Mouse (Mus musculus) lung, postnatal 0 days (tissue): ENCODE measurements at regions not wholly inside any gene's neighbourhood (a gene's known extent, or its start where the extent isn't known, plus 50 kb on each side); places are given as distances from the start of the nearest gene placed in this dataset.

Source experiments
- ATAC-seq: fragments of 200-750 bp; cut with Nextera tagmentation; 2 replicates; pipeline ENCODE4 v1.8.0; 2017; ENCODE audit warnings: moderate library complexity
- DNase-seq: peaks from one replicate; pipeline ENCODE4 v3.0.0-alpha.2; 2016; ENCODE audit warnings: low spot score
- H3K27ac ChIP-seq: fragments of 300-500 bp; sonication (generic); 2 replicates; pipeline ENCODE4 v1.5.1; 2014; ENCODE audit warnings: antibody characterized with exemption, mild to moderate bottlenecking, low read length, mixed read lengths
- H3K27me3 ChIP-seq: fragments of 300-500 bp; sonication (generic); replicated peaks from 2 replicates; pipeline ENCODE4 v1.6.1; 2014; ENCODE audit warnings: low read length, mixed read lengths; ENCODE audit not compliant: insufficient read depth
- H3K36me3 ChIP-seq: fragments of 300-500 bp; sonication (generic); 2 replicates; pipeline ENCODE4 v1.6.1; 2014; ENCODE audit warnings: low read length, mixed read lengths; ENCODE audit not compliant: insufficient read depth
- H3K4me1 ChIP-seq: fragments of 300-500 bp; sonication (generic); 2 replicates; pipeline ENCODE4 v1.6.1; 2014; ENCODE audit warnings: antibody characterized with exemption, low read depth, low read length, mixed read lengths; ENCODE audit not compliant: insufficient read depth
- H3K4me2 ChIP-seq: fragments of 300-500 bp; sonication (generic); replicated peaks from 2 replicates; pipeline ENCODE4 v1.6.1; 2014; ENCODE audit warnings: low read depth, mild to moderate bottlenecking, low read length, moderate library complexity, mixed read lengths
- H3K4me3 ChIP-seq: fragments of 300-500 bp; sonication (generic); 2 replicates; pipeline ENCODE4 v1.5.1; 2014; ENCODE audit warnings: low read depth, low read length
- H3K9ac ChIP-seq: fragments of 300-500 bp; sonication (generic); replicated peaks from 2 replicates; pipeline ENCODE4 v1.6.1; 2014; ENCODE audit warnings: low read depth, mild to moderate bottlenecking
- H3K9me3 ChIP-seq: fragments of 300-500 bp; sonication (generic); 2 replicates; pipeline ENCODE4 v1.6.1; 2016; ENCODE audit warnings: low read length, mixed read lengths
- CTCF ChIP-seq: IDR thresholded peaks from 2 replicates; pipeline ENCODE4 v1.5.1; 2016; ENCODE audit warnings: antibody characterized with exemption, mild to moderate bottlenecking
- EP300 ChIP-seq: IDR thresholded peaks from 2 replicates; pipeline ENCODE4 v1.6.1; 2016; ENCODE audit warnings: antibody characterized with exemption, mild to moderate bottlenecking, control low read depth
- WGBS: fragments of 180-500 bp; shearing (Covaris S2); extraction: QIAGEN DNeasy Blood & Tissue Kit; methylation state at CpG from one replicate; pipeline ENCODE4 v1.1.7; 2014; 5-methylcytosine and 5-hydroxymethylcytosine counted together

GRCm38 (mm10) chr9:113309707-113310574, 398.1 kb downstream of the Pdcd6ip start:
- H3K4me1 ChIP-seq = no peaks in the 10 kb centered on the region
- DNase-seq (peak; percentile 63), ATAC-seq (peak; percentile 53)
- H3K4me3 ChIP-seq = no peak overlapping the region
- no peak overlapping the region for H3K4me2 ChIP-seq
- H3K27me3 ChIP-seq = no peaks in the 10 kb centered on the region
- TF ChIP-seq EP300 (no peak), CTCF (no peak)
- no peak overlapping the region for H3K9ac ChIP-seq
- no peak overlapping the region for H3K27ac ChIP-seq
- no peaks in the 10 kb centered on the region for H3K36me3 ChIP-seq
- H3K9me3 ChIP-seq = no peaks in the 10 kb centered on the region
- WGBS = 61% methylated on average over 7 of the region's 7 CpGs

GRCm38 (mm10) chr9:113305761-113306160, 402.3 kb downstream of the Pdcd6ip start:
- no peaks in the 10 kb centered on the region for H3K36me3 ChIP-seq

GRCm38 (mm10) chr9:113302429-113302828, 405.6 kb downstream of the Pdcd6ip start:
- Histone ChIP-seq H3K4me3 (no peak overlapping the region), H3K9me3 (no peaks in the 10 kb centered on the region), H3K27me3 (no peaks in the 10 kb centered on the region), H3K27ac (no peak overlapping the region), H3K4me2 (no peak overlapping the region), H3K4me1 (no peaks in the 10 kb centered on the region), H3K36me3 (no peaks in the 10 kb centered on the region), H3K9ac (no peak overlapping the region)
- DNase-seq (no peak), ATAC-seq (no peak)
- WGBS = 71% methylated on average over 1 of the region's 1 CpGs
- TF ChIP-seq CTCF (no peak), EP300 (no peak)

More at GRCm38 (mm10) chr9:113305761-113306160, 402.3 kb downstream of the Pdcd6ip start:
- Histone ChIP-seq H3K4me1 (no peaks in the 10 kb centered on the region), H3K9ac (no peak overlapping the region), H3K9me3 (no peaks in the 10 kb centered on the region), H3K27ac (no peak overlapping the region), H3K4me2 (no peak overlapping the region), H3K27me3 (no peaks in the 10 kb centered on the region), H3K4me3 (no peak overlapping the region)
- 51% methylated on average over 4 of the region's 4 CpGs for WGBS
- DNase-seq (no peak), ATAC-seq (no peak)
- no peak for TF ChIP-seq CTCF

- no peak overlapping the region for H3K27ac ChIP-seq
- no peaks in the 10 kb centered on the region for H3K36me3 ChIP-seq
- no peak overlapping the region for H3K4me2 ChIP-seq
- no peak overlapping the region for H3K4me3 ChIP-seq
- DNase-seq (no peak), ATAC-seq (no peak)
- H3K4me1 ChIP-seq = no peaks in the 10 kb centered on the region
- TF ChIP-seq EP300 (no peak), CTCF (no peak)
- H3K9ac ChIP-seq = no peak overlapping the region
- no peaks in the 10 kb centered on the region for H3K9me3 ChIP-seq
- 15% methylated on average over 2 of the region's 2 CpGs for WGBS
- H3K27me3 ChIP-seq = no peaks in the 10 kb centered on the region
Measured at GRCm38 (mm10) chr9:113300846-113301245, 407.2 kb downstream of the Pdcd6ip start.

GRCm38 (mm10) chr9:113299900-113300299, 408.2 kb downstream of the Pdcd6ip start:
- no peak overlapping the region for H3K27ac ChIP-seq
- no peaks in the 10 kb centered on the region for H3K9me3 ChIP-seq
- no peak overlapping the region for H3K4me3 ChIP-seq
- H3K9ac ChIP-seq = no peak overlapping the region
- ATAC-seq (no peak), DNase-seq (no peak)
- no peak overlapping the region for H3K4me2 ChIP-seq
- no peak for TF ChIP-seq CTCF
- no peak for TF ChIP-seq EP300
- WGBS = 22% methylated on average over 3 of the region's 3 CpGs
- H3K36me3 ChIP-seq = no peaks in the 10 kb centered on the region
- no peaks in the 10 kb centered on the region for H3K27me3 ChIP-seq
- H3K4me1 ChIP-seq = no peaks in the 10 kb centered on the region

DNA sequence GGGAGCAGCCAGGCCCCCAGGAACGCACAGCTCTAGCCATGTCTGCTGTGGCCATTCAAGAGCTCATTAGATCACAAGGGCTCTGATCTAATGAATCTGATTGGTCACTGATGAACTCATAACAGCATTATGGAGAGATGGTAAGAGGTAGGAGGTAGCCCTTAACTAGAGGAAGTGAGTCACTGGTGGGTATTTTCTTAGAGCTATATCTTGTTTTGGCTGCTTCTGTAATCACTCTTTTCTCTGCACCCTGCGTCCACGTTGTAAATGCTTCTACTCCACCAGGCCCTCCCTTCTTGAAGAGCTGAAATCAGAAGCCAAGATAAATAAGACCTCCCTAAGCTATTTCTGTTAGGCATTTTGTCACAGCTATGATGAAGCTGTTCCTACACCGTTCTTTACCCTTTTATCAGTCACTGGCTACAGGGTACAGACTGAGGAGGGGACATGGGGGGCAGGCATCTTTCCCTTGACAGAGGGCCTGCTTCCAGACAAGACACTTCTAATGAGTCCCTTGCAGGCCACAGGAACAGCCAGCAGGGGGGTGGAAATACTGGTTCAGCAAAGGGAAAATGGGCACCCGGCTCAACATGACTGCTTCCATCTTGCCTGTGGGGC, 412.1 kb downstream of the Pdcd6ip start:
- Histone ChIP-seq H3K4me2 (no peak overlapping the region), H3K27ac (no peak overlapping the region), H3K9me3 (no peaks in the 10 kb centered on the region), H3K4me1 (no peaks in the 10 kb centered on the region), H3K27me3 (no peaks in the 10 kb centered on the region), H3K36me3 (no peaks in the 10 kb centered on the region), H3K4me3 (no peak overlapping the region), H3K9ac (no peak overlapping the region)
- no peak for DNase-seq
- no peak for ATAC-seq
- TF ChIP-seq CTCF (no peak), EP300 (no peak)
- WGBS = 43% methylated on average over 5 of the region's 5 CpGs
